ENCODE assay signal across 7 mouse cellular contexts in genomic region chr4:126058134-126058996, GRCm38 (mm10). TPM values are rescaled to one million over a fixed set of nuclear protein-coding genes. Genes with fewer than 3 reads are reported as not detected.
DNase-seq lines count a peak whose midpoint lies in the region; ATAC-seq lines count a peak whose summit lies in the region.

Gene Oscp1 (plus strand): TSS chr4:126058565.

- H3K4me3 ChIP-seq in intestine, embryonic 16.5 days (ENCODE audit: low read length) = peak within 1 kb of the TSS; percentile 67
- H3K4me3 ChIP-seq in midbrain, embryonic 11.5 days (ENCODE audit: low read depth, low read length) = peak within 1 kb of the TSS; percentile 76

- no peaks in the 10 kb centered on the region for H3K27me3 ChIP-seq in intestine, embryonic 16.5 days (replicated peaks; ENCODE audit: control insufficient read depth, insufficient read depth, low read length)
- H3K27me3 ChIP-seq in midbrain, embryonic 11.5 days (ENCODE audit: control insufficient read depth, insufficient read depth, low read length) = no peaks in the 10 kb centered on the region

- peak; percentile 99 for ATAC-seq in intestine, embryonic 16.5 days
- ATAC-seq in midbrain, embryonic 11.5 days (ENCODE audit: low FRiP score) = peak; percentile 98

- H3K4me1 ChIP-seq in intestine, embryonic 16.5 days (ENCODE audit: control insufficient read depth, insufficient read depth, low read length) = peaks cover 11% of the 10 kb centered on the region
- peaks cover 9% of the 10 kb centered on the region for H3K4me1 ChIP-seq in midbrain, embryonic 11.5 days (ENCODE audit: control insufficient read depth, insufficient read depth, low read length)

- peak within 1 kb of the TSS; percentile 62; the same call in 1 of the 2 replicates for H3K27ac ChIP-seq in intestine, embryonic 16.5 days (ENCODE audit: low read length)
- peak within 1 kb of the TSS; percentile 17; the same call in 1 of the 2 replicates for H3K27ac ChIP-seq in midbrain, embryonic 11.5 days (ENCODE audit: low read depth, low read length)

- intact Hi-C loops in gastrocnemius, postnatal 36 days (cut with DNase I) = no loop called here
- intact Hi-C loops in left cerebral cortex, postnatal 36 days (cut with DNase I) = no loop called here

- H3K36me3 ChIP-seq in intestine, embryonic 16.5 days (ENCODE audit: control insufficient read depth, insufficient read depth, low read length) = peaks cover 12% of the 10 kb centered on the region
- H3K36me3 ChIP-seq in midbrain, embryonic 11.5 days (ENCODE audit: control insufficient read depth, insufficient read depth, low read length) = peaks cover 14% of the 10 kb centered on the region

- no peaks in the 10 kb centered on the region for H3K9me3 ChIP-seq in intestine, embryonic 16.5 days (ENCODE audit: control insufficient read depth, low read length)
- no peaks in the 10 kb centered on the region for H3K9me3 ChIP-seq in midbrain, embryonic 11.5 days (ENCODE audit: control insufficient read depth, low read length)

- peak within 1 kb of the TSS; percentile 79 for H3K4me2 ChIP-seq in intestine, embryonic 16.5 days (ENCODE audit: low read depth, low read length)
- peak within 1 kb of the TSS; percentile 82 for H3K4me2 ChIP-seq in midbrain, embryonic 11.5 days

- WGBS in intestine, embryonic 16.5 days = 1% methylated on average over 57 of the region's 57 CpGs
- under 1% methylated on average over 57 of the region's 57 CpGs for WGBS in midbrain, embryonic 11.5 days

- peak within 1 kb of the TSS; percentile 64 for H3K9ac ChIP-seq in intestine, embryonic 16.5 days (ENCODE audit: low read depth, low read length)
- H3K9ac ChIP-seq in midbrain, embryonic 11.5 days (ENCODE audit: low read length) = peak within 1 kb of the TSS; percentile 76

- DNase-seq in adrenal gland, adult 18-20 months (ENCODE audit: low spot score in 2 of 2) = peak; percentile 74 to 80
- DNase-seq in embryo, embryonic 11 days = peak; percentile 96
- peak; percentile 77 for DNase-seq in gastrocnemius, postnatal 36 days
- peak; percentile 93 to 95 for DNase-seq in left cerebral cortex, postnatal 36 days (ENCODE audit: low spot score in 2 of 2)
- peak; percentile 100 for DNase-seq in midbrain, embryonic 11.5 days (ENCODE audit: low spot score, missing footprints)
- peak; percentile 87 for DNase-seq in skeletal muscle tissue, adult 2 months (ENCODE audit: low read depth, low spot score)

RNA-seq across cellular contexts. Expression of gene Oscp1, which starts in this region (rescaled TPM):
- total RNA-seq in adrenal gland, adult 18-20 months (2021) = 10 to 100 TPM in 1 of 2 experiments, 1 to 10 TPM in 1; 7.2 to 10.6 TPM
- 1 to 10 TPM; 1.2 to 2.5 TPM for total RNA-seq in gastrocnemius, postnatal 36 days (2021)
- 7.2 and 11.1 TPM in 2 replicates for polyA plus RNA-seq in intestine, embryonic 16.5 days (2015; fragmentation: Nextera tagmentation; extraction: Ambion mirVana)
- 10 to 100 TPM; 51.3 to 57.3 TPM for total RNA-seq in left cerebral cortex, postnatal 36 days (2021)
- 22.5 and 25.9 TPM in 2 replicates for polyA plus RNA-seq in midbrain, embryonic 11.5 days (2014; fragmentation: Nextera tagmentation; extraction: Ambion mirVana)

Comparison
In these comparisons a context has a peak if more than half of its experiments do, and no peak if none do; other contexts are left out.
1. Peak in every context shown above with its lines: DNase-seq, ATAC-seq, H3K4me3 ChIP-seq and H3K27ac ChIP-seq.
2. RNA of gene Oscp1 (total RNA-seq): 51.3 to 57.3 TPM in left cerebral cortex, postnatal 36 days; 7.2 to 10.6 TPM in adrenal gland, adult 18-20 months and 1.2 to 2.5 TPM in gastrocnemius, postnatal 36 days; every median in the first group is over 4 times any median in the second.